In the genomic region with DNA sequence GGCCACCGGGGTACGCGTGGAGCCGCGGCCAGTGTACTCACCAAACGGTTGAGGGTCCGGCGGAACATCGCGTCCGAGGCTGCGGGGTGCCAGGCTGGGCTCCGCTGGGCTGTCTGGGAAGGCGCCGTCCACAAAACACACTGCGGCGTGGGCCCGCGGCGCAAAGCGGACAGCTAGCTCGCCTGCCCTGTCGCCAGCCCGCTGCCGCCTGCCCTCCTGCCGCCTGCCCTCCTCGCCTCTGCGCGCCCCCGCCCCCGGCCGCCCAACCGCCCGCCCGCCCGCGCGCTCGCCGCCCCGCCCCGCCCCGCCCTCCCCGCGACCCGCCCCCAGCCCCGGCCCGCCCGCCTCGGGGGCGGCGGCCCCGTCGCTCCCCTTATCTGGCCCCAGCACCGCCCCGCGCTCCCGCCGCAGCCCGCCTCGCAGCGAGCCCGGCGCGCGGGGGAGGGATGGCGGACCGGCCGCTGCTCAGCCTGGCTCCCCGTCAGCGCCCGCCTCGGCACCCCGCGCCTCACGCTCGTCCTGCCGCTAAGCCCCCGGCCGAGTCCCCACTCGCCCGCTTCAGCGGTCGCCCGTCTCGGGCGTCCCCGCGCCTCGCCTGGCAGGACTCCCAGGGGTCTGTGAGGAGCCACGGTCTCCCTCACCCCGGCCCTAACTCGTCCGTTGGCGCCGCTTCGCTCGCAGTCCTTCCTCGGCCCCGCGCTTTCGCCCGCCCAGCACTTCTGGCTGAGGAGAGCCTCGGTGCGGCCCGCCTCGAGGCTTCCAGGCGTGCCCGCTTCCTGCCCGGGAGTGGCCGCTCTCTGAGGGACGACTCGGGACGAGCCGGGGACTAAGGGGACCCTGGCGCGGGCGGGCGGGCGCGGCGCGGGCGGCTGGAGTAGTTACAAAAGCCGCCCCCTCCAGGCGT, we compare ENCODE assay signal across 8 mouse cellular contexts.
DNase-seq lines count a peak whose midpoint lies in the region; ATAC-seq and TF ChIP-seq lines count a peak whose summit lies in the region.

No protein-coding gene starts in this region.

- H3K36me3 ChIP-seq in CH12.LX (replicated peaks in 1 of 2; ENCODE audit: control insufficient read depth in 1 of 2, insufficient read depth in 1 of 2, low read length in 1 of 2) = no peaks in the 10 kb centered on the region
- peaks cover 2% of the 10 kb centered on the region; the same call in 1 of the 2 replicates for H3K36me3 ChIP-seq in erythroblast, embryonic 14.5 days (ENCODE audit: control insufficient read depth)
- H3K36me3 ChIP-seq in heart, embryonic 13.5 days = no peaks in the 10 kb centered on the region
- no peaks in the 10 kb centered on the region for H3K36me3 ChIP-seq in liver, postnatal 0 days (replicated peaks; ENCODE audit: insufficient read depth, low read length)
- no peaks in the 10 kb centered on the region for H3K36me3 ChIP-seq in neural tube, embryonic 15.5 days

- H3K4me2 ChIP-seq in CH12.LX (ENCODE audit: insufficient read depth, low read depth, poor library complexity, severe bottlenecking) = peak overlapping the region; percentile 74; the same call in 1 of the 2 replicates
- H3K4me2 ChIP-seq in heart, embryonic 13.5 days = peak overlapping the region; percentile 71
- peak overlapping the region; percentile 76 for H3K4me2 ChIP-seq in liver, postnatal 0 days (ENCODE audit: low read depth, low read length)
- peak overlapping the region; percentile 60 for H3K4me2 ChIP-seq in neural tube, embryonic 15.5 days

- TF ChIP-seq POLR2A in CH12.LX (IDR thresholded peaks at IDR 0.05; ENCODE audit: low read depth, low read length) = peak; percentile 34; the same call in 1 of the 2 replicates

- H3K9me3 ChIP-seq in CH12.LX (replicated peaks; ENCODE audit: low read length) = no peaks in the 10 kb centered on the region
- peaks cover 10% of the 10 kb centered on the region for H3K9me3 ChIP-seq in erythroblast, embryonic 14.5 days (ENCODE audit: control insufficient read depth, low read length)
- H3K9me3 ChIP-seq in heart, embryonic 13.5 days = no peaks in the 10 kb centered on the region
- H3K9me3 ChIP-seq in liver, postnatal 0 days (ENCODE audit: low read length) = no peaks in the 10 kb centered on the region
- H3K9me3 ChIP-seq in neural tube, embryonic 15.5 days (replicated peaks) = no peaks in the 10 kb centered on the region

- no peak for TF ChIP-seq EP300 in CH12.LX (IDR thresholded peaks at IDR 0.05; ENCODE audit: low read length)
- no peak for TF ChIP-seq EP300 in liver, postnatal 0 days (IDR thresholded peaks at IDR 0.05; ENCODE audit: low read depth)

- no peaks in the 10 kb centered on the region for H3K4me1 ChIP-seq in CH12.LX (ENCODE audit: control insufficient read depth in 1 of 2, insufficient read depth in 2 of 2)
- no peaks in the 10 kb centered on the region; the same call in 1 of the 2 replicates for H3K4me1 ChIP-seq in brown adipose tissue, adult 24 weeks (ENCODE audit: control insufficient read depth, insufficient read depth, insufficient read length, low read length)
- peaks cover 21% of the 10 kb centered on the region for H3K4me1 ChIP-seq in erythroblast, embryonic 14.5 days (ENCODE audit: control insufficient read depth)
- H3K4me1 ChIP-seq in heart, embryonic 13.5 days = peaks cover 8% of the 10 kb centered on the region; the same call in 1 of the 2 replicates
- no peaks in the 10 kb centered on the region for H3K4me1 ChIP-seq in liver, postnatal 0 days (ENCODE audit: insufficient read depth)
- peaks cover 9% of the 10 kb centered on the region; the same call in 1 of the 2 replicates for H3K4me1 ChIP-seq in neural tube, embryonic 15.5 days

- no peak for TF ChIP-seq RAD21 in CH12.LX (IDR thresholded peaks at IDR 0.05; ENCODE audit: low read depth, low read length)

- no peak for TF ChIP-seq CTCF in CH12.LX (conservative IDR thresholded peaks at IDR 0.05 in 1 of 2, IDR thresholded peaks at IDR 0.05 in 1 of 2; ENCODE audit: low read depth in 2 of 2, low read length in 2 of 2)
- TF ChIP-seq CTCF in liver, postnatal 0 days (IDR thresholded peaks at IDR 0.05; ENCODE audit: low read depth) = no peak

- WGBS in heart, embryonic 13.5 days = 2% methylated on average over 49 of the region's 126 CpGs
- 20% methylated on average over 29 of the region's 126 CpGs for WGBS in liver, postnatal 0 days (ENCODE audit: insufficient replicate concordance)
- 22% methylated on average over 53 of the region's 126 CpGs for WGBS in neural tube, embryonic 15.5 days

- H3K27me3 ChIP-seq in CH12.LX (replicated peaks) = no peaks in the 10 kb centered on the region
- H3K27me3 ChIP-seq in erythroblast, embryonic 14.5 days (ENCODE audit: control insufficient read depth) = peaks cover 5% of the 10 kb centered on the region; the same call in 1 of the 2 replicates
- no peaks in the 10 kb centered on the region for H3K27me3 ChIP-seq in heart, embryonic 13.5 days (replicated peaks)
- H3K27me3 ChIP-seq in liver, postnatal 0 days (ENCODE audit: insufficient read depth, low read length) = no peaks in the 10 kb centered on the region
- no peaks in the 10 kb centered on the region for H3K27me3 ChIP-seq in neural tube, embryonic 15.5 days (replicated peaks)

- no peaks in the 10 kb centered on the region for H3K79me2 ChIP-seq in CH12.LX (replicated peaks; ENCODE audit: control insufficient read depth, extremely low read depth, insufficient read depth, poor library complexity, severe bottlenecking)

- H3K27ac ChIP-seq in CH12.LX (ENCODE audit: insufficient read depth, low read depth) = no peak overlapping the region; the same call in 1 of the 2 replicates
- peak overlapping the region; percentile 92 for H3K27ac ChIP-seq in brown adipose tissue, adult 24 weeks (replicated peaks; ENCODE audit: low read depth, low read length)
- peak overlapping the region; percentile 95 for H3K27ac ChIP-seq in heart, embryonic 13.5 days (replicated peaks)
- H3K27ac ChIP-seq in liver, postnatal 0 days (ENCODE audit: low read depth) = peak overlapping the region; percentile 96
- peak overlapping the region; percentile 87 for H3K27ac ChIP-seq in neural tube, embryonic 15.5 days (replicated peaks)

- ATAC-seq in heart, embryonic 13.5 days (ENCODE audit: extremely low read depth, insufficient number of reproducible peaks, low FRiP score, low TSS enrichment) = peak; percentile 79
- peak; percentile 87 for ATAC-seq in liver, postnatal 0 days
- peak; percentile 86 for ATAC-seq in neural tube, embryonic 15.5 days (ENCODE audit: low FRiP score)

- dilution Hi-C loops in CH12.LX (cut with MboI; ENCODE audit: extremely low pct_ligation_motif_present, extremely low pct_unique_long_range_greater_than_20kb, low sequenced_read_pairs) = no loop called here

- DNase-seq in CH12.LX (ENCODE audit: extremely low read depth) = peak; percentile 18
- DNase-seq in kidney, postnatal 10 days = peak; percentile 82
- peak; percentile 79 for DNase-seq in liver, postnatal 0 days
- peak; percentile 70 for DNase-seq in testis, postnatal 14 days (ENCODE audit: low spot score)

- H3K4me3 ChIP-seq in CH12.LX (replicated peaks in 1 of 3; ENCODE audit: low read depth in 2 of 3, low read length in 2 of 3, poor library complexity in 1 of 3) = peak overlapping the region; percentile 40 to 85 (median 65)
- H3K4me3 ChIP-seq in brown adipose tissue, adult 24 weeks (ENCODE audit: insufficient read depth, low read depth, low read length) = peak overlapping the region; percentile 98
- H3K4me3 ChIP-seq in erythroblast, embryonic 14.5 days (replicated peaks) = peak overlapping the region; percentile 88
- H3K4me3 ChIP-seq in heart, embryonic 13.5 days = peak overlapping the region; percentile 73
- H3K4me3 ChIP-seq in liver, postnatal 0 days (ENCODE audit: low read depth, low read length) = peak overlapping the region; percentile 75
- peak overlapping the region; percentile 68 for H3K4me3 ChIP-seq in neural tube, embryonic 15.5 days (replicated peaks)

- H3K9ac ChIP-seq in CH12.LX (ENCODE audit: insufficient read depth, low read depth) = peak overlapping the region; percentile 84
- H3K9ac ChIP-seq in heart, embryonic 13.5 days = peak overlapping the region; percentile 91
- H3K9ac ChIP-seq in liver, postnatal 0 days (replicated peaks) = peak overlapping the region; percentile 88
- peak overlapping the region; percentile 72 for H3K9ac ChIP-seq in neural tube, embryonic 15.5 days (replicated peaks)

- in situ Hi-C loops in CH12.LX (cut with MboI; ENCODE audit: low pct_ligation_motif_present, low pct_unique_long_range_greater_than_20kb, low sequenced_read_pairs) = loop anchor here (10.0 kb wide), 1 partner anchor 389 kb away; no protein-coding TSS in a partner anchor

TF ChIP-seq in CH12.LX, 34 proteins besides CTCF, POLR2A, EP300 and RAD21:
- 0 out of 2 replicates have a peak, but pooled peaks have one; percentile 13 for TF ChIP-seq SIN3A (IDR thresholded peaks at IDR 0.05; ENCODE audit: low read length)
- peak; percentile 24; the same call in 1 of the 2 replicates for TF ChIP-seq ZMIZ1 (IDR thresholded peaks at IDR 0.05; ENCODE audit: low read depth, low read length)
- TF ChIP-seq GABPA (IDR thresholded peaks at IDR 0.05; ENCODE audit: insufficient replicate concordance, low read depth, low read length) = no peak
- TF ChIP-seq CHD2 (IDR thresholded peaks at IDR 0.05; ENCODE audit: low read length) = no peak
- no peak for TF ChIP-seq PAX5 (IDR thresholded peaks at IDR 0.05; ENCODE audit: low read length)
- no peak for TF ChIP-seq SMC3 (IDR thresholded peaks at IDR 0.05; ENCODE audit: low read depth, low read length)
- no peak for TF ChIP-seq USF2 (conservative IDR thresholded peaks at IDR 0.05; ENCODE audit: low read depth, low read length)
- TF ChIP-seq ETS1 (conservative IDR thresholded peaks at IDR 0.05; ENCODE audit: low read depth, low read length) = no peak
- no peak for TF ChIP-seq ZKSCAN1 (IDR thresholded peaks at IDR 0.05; ENCODE audit: borderline replicate concordance, low read depth, low read length)
- TF ChIP-seq RCOR1 (conservative IDR thresholded peaks at IDR 0.05; ENCODE audit: low read depth, low read length) = no peak
- no peak for TF ChIP-seq BHLHE40 (IDR thresholded peaks at IDR 0.05; ENCODE audit: low read depth, low read length)
- no peak for TF ChIP-seq ELF1 (IDR thresholded peaks at IDR 0.05; ENCODE audit: low read depth, low read length)
- TF ChIP-seq CHD1 (IDR thresholded peaks at IDR 0.05; ENCODE audit: low read depth, low read length) = no peak
TF ChIP-seq in CH12.LX: peak in this region for 2.

Comparison
In these comparisons a context has a peak if more than half of its experiments do, and no peak if none do; other contexts are left out.
1. DNase-seq: peak in every context shown above with its lines; median percentile 82 in kidney, postnatal 10 days; 79 in liver, postnatal 0 days; 70 in testis, postnatal 14 days; 18 in CH12.LX.